Mouse (Mus musculus) hindbrain, embryonic 14.5 days (tissue): ENCODE data around the gene Msi2. TPM values are rescaled to one million over a fixed set of nuclear protein-coding genes. Genes with fewer than 3 reads are reported as not detected.
A peak's percentile ranks its signal among the peaks of the same experiment; 100 is the strongest.

ENCODE experiments used
- ATAC-seq: fragments of 200-750 bp; cut with Nextera tagmentation; 2 replicates; pipeline ENCODE4 v1.8.0; 2017; ENCODE audit warnings: moderate number of reproducible peaks, mild to moderate bottlenecking, moderate TSS enrichment, moderate library complexity; ENCODE audit not compliant: low FRiP score
- DNase-seq: peaks from one replicate; pipeline ENCODE4 v3.0.0-alpha.2; 2015; ENCODE audit warnings: low spot score
- H3K27ac ChIP-seq: fragments of 300-500 bp; sonication (generic); 2 replicates; pipeline ENCODE4 v1.5.1; 2014; ENCODE audit warnings: mild to moderate bottlenecking, moderate library complexity
- H3K27me3 ChIP-seq: fragments of 300-500 bp; sonication (generic); 2 replicates; pipeline ENCODE4 v1.6.1; 2014; ENCODE audit warnings: mild to moderate bottlenecking, low read length, mixed read lengths; ENCODE audit not compliant: control insufficient read depth, insufficient read depth
- H3K36me3 ChIP-seq: fragments of 300-500 bp; sonication (generic); replicated peaks from 2 replicates; pipeline ENCODE4 v1.6.1; 2014; ENCODE audit not compliant: control insufficient read depth, insufficient read depth
- H3K4me1 ChIP-seq: fragments of 300-500 bp; sonication (generic); replicated peaks from 2 replicates; pipeline ENCODE4 v1.6.1; 2014; ENCODE audit warnings: antibody characterized with exemption, low read length, mixed read lengths; ENCODE audit not compliant: control insufficient read depth, insufficient read depth
- H3K4me2 ChIP-seq: fragments of 300-500 bp; sonication (generic); replicated peaks from 2 replicates; pipeline ENCODE4 v1.6.1; 2014; ENCODE audit warnings: mild to moderate bottlenecking, moderate library complexity
- H3K4me3 ChIP-seq: fragments of 300-500 bp; sonication (generic); replicated peaks from 2 replicates; pipeline ENCODE4 v1.5.1; 2014; ENCODE audit warnings: mild to moderate bottlenecking, low read length
- H3K9ac ChIP-seq: fragments of 300-500 bp; sonication (generic); 2 replicates; pipeline ENCODE4 v1.6.1; 2014
- H3K9me3 ChIP-seq: fragments of 300-500 bp; sonication (generic); 2 replicates; pipeline ENCODE4 v1.6.1; 2016; ENCODE audit warnings: low read length; ENCODE audit not compliant: control insufficient read depth
- WGBS: fragments of 180-500 bp; shearing (Covaris S2); extraction: QIAGEN DNeasy Blood & Tissue Kit; methylation state at CpG from one replicate; pipeline ENCODE4 v1.1.7; 2014; 5-methylcytosine and 5-hydroxymethylcytosine counted together
- polyA plus RNA-seq: library from polyadenylated mRNA; unstranded; fragments of >200 nt; fragmentation: Nextera tagmentation; extraction: Ambion mirVana; gene quantifications from 2 replicates; pipeline ENCODE4 v1.2.1, GENCODE M21; 2014

The Msi2 gene
- polyA plus RNA-seq, 1 experiment from 2014 or later, result 26.5 TPM

DNA sequence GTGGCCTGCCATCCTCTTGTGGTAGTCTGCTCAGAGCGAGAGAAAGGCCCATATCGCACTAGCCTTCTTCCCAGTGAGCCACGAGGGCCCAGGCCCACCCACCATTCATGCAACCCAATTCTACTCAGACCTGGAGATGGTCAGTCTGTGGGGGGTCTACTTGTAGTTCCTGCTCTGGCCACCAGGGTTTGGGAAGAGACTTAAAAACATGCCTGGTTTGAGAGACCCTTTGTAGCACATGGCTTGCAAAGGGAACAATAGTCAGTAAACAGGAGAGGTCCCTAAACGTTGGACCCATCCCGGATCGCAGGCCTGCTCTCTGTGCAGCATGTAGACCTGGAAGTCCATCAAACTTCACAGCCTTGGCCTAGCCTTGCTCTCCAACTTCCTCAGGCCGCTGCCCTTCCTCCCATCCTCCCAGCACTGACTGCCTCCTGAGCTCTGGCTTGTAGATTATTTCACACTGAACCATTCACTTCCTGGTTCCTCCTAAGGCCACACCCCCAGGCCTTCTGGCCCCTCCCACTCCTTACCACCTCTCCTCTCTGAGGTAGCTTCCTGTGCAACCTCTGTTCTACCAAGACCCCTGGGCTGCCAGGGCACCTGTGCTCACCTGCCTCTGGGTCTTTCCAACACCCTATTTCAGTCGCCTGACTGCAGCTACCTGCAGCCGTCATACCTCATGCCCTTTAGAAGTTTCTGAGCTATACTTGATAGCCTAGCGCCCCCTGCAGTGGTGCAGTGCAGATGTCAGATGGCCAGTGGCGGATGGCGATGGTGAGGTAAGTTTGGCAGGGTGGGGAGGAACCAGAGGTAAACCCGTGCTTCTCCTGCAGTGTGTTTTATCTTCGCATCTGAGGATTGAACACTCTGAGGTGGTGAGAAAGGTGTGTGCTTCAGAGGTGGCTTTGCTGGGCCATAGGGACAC is 410.4 kb downstream of the Msi2 start:
- 84% methylated on average over 14 of the region's 14 CpGs for WGBS
- H3K9ac ChIP-seq, result no peak overlapping the region
- peak overlapping the region; percentile 66; the same call in 1 of the 2 replicates for H3K27ac ChIP-seq
- DNase-seq, result no peak
- no peak overlapping the region for H3K4me3 ChIP-seq
- H3K4me2 ChIP-seq, result no peak overlapping the region
- peaks cover 42% of the 10 kb centered on the region for H3K4me1 ChIP-seq
- H3K9me3 ChIP-seq, result no peaks in the 10 kb centered on the region
- no peaks in the 10 kb centered on the region for H3K27me3 ChIP-seq
- no peaks in the 10 kb centered on the region for H3K36me3 ChIP-seq
- no peak for ATAC-seq

DNA sequence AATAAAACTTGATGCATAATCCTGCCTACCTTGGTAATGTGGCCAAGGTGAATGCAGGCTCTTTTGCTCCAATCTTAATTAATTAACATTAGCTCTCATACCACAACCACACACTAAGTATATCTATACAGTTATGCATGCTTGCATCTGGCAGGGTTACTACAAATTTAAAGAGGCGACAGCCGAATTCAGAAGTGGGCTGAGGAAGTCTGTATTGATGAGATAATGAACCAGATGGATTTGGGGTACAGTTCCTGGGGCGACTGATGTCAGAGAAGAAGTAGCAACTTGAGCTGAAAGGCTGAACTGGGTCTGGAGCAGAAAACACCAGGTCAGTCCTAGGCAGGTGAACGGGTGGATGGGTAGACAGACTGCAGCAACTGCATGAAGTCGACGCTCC is 412.6 kb downstream of the Msi2 start:
- no peak overlapping the region for H3K4me2 ChIP-seq
- no peaks in the 10 kb centered on the region for H3K36me3 ChIP-seq
- H3K9me3 ChIP-seq, result no peaks in the 10 kb centered on the region
- no peak overlapping the region for H3K9ac ChIP-seq
- DNase-seq, result no peak
- peaks cover 29% of the 10 kb centered on the region for H3K4me1 ChIP-seq
- no peaks in the 10 kb centered on the region for H3K27me3 ChIP-seq
- H3K27ac ChIP-seq, result no peak overlapping the region
- WGBS, result 92% methylated on average over 6 of the region's 6 CpGs
- H3K4me3 ChIP-seq, result no peak overlapping the region
- ATAC-seq, result no peak

DNA sequence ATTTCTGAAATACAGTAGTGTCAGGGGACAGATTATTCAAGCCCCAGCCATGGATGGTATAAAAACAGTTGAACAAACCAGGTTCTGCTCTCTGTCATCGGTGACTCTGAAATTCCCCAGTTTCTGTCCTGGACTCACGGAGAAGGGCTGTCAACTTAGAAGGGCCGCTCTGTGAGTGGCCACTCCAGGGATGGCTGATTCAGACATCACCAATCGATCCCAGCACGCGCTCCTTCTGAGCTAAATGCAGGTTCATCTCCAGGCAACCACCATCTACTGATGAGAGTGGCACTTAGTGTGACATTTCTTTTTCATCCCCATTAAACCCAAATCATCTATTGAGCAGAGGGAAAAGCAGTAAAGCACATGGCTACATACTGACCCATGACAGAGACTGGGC is 416.7 kb downstream of the Msi2 start:
- 43% methylated on average over 6 of the region's 6 CpGs for WGBS
- no peak overlapping the region for H3K27ac ChIP-seq
- DNase-seq (no peak), ATAC-seq (no peak)
- no peaks in the 10 kb centered on the region for H3K9me3 ChIP-seq
- H3K36me3 ChIP-seq, result no peaks in the 10 kb centered on the region
- no peak overlapping the region for H3K9ac ChIP-seq
- H3K4me1 ChIP-seq, result peaks cover 10% of the 10 kb centered on the region
- no peak overlapping the region for H3K4me2 ChIP-seq
- no peak overlapping the region for H3K4me3 ChIP-seq
- no peaks in the 10 kb centered on the region for H3K27me3 ChIP-seq

DNA sequence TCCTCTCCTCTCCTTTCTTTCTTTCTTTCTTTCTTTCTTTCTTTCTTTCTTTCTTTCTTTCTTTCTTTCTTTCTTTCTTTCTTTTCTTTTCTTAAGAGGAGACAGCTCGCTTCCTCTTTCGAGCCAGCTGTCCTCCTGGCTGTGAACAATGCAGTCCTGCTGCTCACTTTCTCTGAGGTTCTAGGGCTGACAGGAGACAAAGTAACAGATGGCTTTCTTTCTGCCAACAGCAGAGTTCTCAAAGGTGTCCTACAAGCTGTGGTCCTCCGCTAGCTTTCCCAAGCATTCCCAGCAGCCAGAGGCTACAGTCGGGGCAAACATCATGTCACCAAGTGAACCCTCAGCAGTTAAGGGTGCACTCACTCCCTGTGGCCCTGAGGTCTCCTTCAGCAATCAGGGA is 419.0 kb downstream of the Msi2 start:
- WGBS, result 30% methylated on average over 4 of the region's 4 CpGs
- Histone ChIP-seq H3K9ac (no peak overlapping the region), H3K27ac (no peak overlapping the region), H3K9me3 (no peaks in the 10 kb centered on the region), H3K36me3 (no peaks in the 10 kb centered on the region), H3K27me3 (no peaks in the 10 kb centered on the region), H3K4me2 (no peak overlapping the region), H3K4me1 (peaks cover 23% of the 10 kb centered on the region), H3K4me3 (no peak overlapping the region)
- ATAC-seq (no peak), DNase-seq (no peak)

DNA sequence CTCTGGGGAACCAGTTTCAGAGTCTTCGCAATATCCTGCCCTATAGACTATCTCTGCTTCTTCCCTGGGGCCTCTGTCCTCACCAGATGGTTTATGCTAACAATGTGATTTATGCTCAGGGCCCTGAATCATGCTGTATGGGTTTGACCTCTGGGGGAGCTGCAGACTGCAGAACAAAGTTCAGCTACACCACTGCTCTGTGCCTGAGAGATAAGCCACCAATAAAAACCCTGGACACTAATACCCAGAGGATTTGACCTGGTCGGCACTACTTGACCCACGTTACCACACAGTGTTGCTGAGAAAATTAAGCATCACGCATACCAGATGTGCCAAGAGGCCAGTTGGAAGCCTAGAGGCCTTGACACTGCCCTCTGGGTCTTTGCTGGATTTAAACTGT is 420.8 kb downstream of the Msi2 start:
- H3K27ac ChIP-seq, result no peak overlapping the region
- H3K9me3 ChIP-seq, result no peaks in the 10 kb centered on the region
- H3K4me1 ChIP-seq, result peaks cover 29% of the 10 kb centered on the region
- no peak overlapping the region for H3K9ac ChIP-seq
- H3K4me2 ChIP-seq, result no peak overlapping the region
- DNase-seq (no peak), ATAC-seq (no peak)
- H3K27me3 ChIP-seq, result no peaks in the 10 kb centered on the region
- no peaks in the 10 kb centered on the region for H3K36me3 ChIP-seq
- WGBS, result 46% methylated on average over 4 of the region's 4 CpGs
- no peak overlapping the region for H3K4me3 ChIP-seq

DNA sequence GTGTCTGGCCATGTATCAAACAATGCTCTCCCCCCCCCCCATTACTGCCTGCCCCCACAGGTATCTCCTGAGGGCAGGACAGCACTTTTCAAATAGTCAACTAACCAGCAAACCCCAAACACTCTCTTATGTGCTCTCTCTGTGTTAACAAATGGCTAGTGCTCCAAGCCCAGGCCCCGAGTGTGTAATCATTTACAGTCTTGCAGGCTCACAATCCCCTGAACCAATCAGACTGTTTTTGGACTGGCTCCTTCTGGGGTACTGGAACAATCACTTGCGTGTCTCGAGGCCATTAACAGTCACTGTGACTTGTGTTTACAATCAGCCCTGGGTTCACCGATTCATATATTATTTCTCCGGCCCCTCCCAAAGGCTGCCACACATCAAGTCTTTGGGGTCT is 423.0 kb downstream of the Msi2 start:
- no peaks in the 10 kb centered on the region for H3K36me3 ChIP-seq
- 44% methylated on average over 5 of the region's 5 CpGs for WGBS
- H3K4me1 ChIP-seq, result peaks cover 34% of the 10 kb centered on the region
- ATAC-seq (no peak), DNase-seq (no peak)
- no peak overlapping the region for H3K4me3 ChIP-seq
- H3K9ac ChIP-seq, result no peak overlapping the region
- H3K9me3 ChIP-seq, result no peaks in the 10 kb centered on the region
- H3K27ac ChIP-seq, result no peak overlapping the region
- H3K4me2 ChIP-seq, result no peak overlapping the region
- H3K27me3 ChIP-seq, result no peaks in the 10 kb centered on the region

DNA sequence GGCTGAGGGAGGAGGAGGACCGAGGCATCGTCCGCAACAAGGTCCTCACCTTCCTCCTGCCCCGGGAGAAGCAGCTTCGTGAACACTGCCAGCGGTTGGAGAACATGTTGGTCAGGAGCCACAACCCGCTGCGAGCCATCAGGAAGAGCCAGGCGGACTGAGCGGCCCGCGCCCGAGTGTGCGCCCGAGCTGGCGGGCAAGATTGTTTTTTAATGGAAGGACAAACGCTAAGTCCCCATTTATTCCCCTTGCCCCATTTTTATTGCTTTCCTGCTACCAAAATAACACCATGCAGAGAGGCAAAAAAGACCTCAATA is 424.0 kb downstream of the Msi2 start:
- H3K9me3 ChIP-seq, result no peaks in the 10 kb centered on the region
- peak overlapping the region; percentile 12; the same call in 1 of the 2 replicates for H3K4me3 ChIP-seq
- 25% methylated on average over 17 of the region's 17 CpGs for WGBS
- DNase-seq, result no peak
- no peak overlapping the region for H3K27ac ChIP-seq
- no peak for ATAC-seq
- H3K36me3 ChIP-seq, result no peaks in the 10 kb centered on the region
- H3K4me2 ChIP-seq, result peak overlapping the region; percentile 42
- peaks cover 35% of the 10 kb centered on the region for H3K4me1 ChIP-seq
- no peaks in the 10 kb centered on the region for H3K27me3 ChIP-seq
- H3K9ac ChIP-seq, result 0 out of 2 replicates have a peak overlapping the region, but pooled peaks have one; percentile 12

DNA sequence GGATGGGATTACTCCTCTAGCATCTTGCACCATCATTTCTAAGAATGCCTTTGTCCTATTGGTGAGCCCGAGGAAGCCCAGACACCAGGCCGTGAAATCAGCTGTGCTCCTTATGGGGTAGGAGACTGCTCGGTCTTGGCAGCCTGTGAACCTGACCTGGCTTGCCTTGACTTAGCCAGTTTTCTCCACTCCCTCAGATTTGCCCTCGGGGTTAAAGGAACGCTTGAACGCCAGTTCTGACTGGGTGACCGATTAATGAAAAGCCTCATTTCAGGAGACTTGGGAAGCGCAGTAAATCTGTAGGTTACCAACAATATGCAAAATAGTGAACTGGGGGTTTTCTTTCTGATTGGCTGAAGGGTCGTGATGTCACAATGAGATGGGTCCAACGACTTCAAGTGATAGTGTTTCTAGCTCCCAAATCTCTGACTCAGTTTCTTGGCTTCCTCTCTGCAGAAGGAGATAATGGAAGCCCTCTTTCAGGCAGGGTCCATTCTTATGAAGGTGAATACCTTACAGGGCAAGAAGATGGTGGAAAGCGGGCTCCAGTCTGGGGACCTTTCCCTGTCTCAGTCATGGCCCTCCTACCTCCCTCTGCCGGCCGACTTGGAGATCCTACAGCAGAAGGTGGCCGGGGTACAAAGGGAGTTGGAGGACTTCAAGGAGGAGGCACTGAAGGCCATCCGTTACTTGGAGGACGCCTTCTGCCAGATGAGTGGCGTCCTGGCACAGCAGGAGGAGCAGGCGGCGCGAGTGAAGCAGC is 424.5 kb downstream of the Msi2 start, which contains the start of gene Ccdc182:
Gene Ccdc182, plus strand, starts transcription at position 428 of the 763 bp plus-strand sequence.
- H3K27ac ChIP-seq, result no peak within 1 kb of the TSS
- 27% methylated on average over 20 of the region's 20 CpGs for WGBS
- H3K9ac ChIP-seq, result 0 out of 2 replicates have a peak within 1 kb of the TSS, but pooled peaks have one; percentile 12
- H3K4me3 ChIP-seq, result peak within 1 kb of the TSS; percentile 12; the same call in 1 of the 2 replicates
- peaks cover 40% of the 10 kb centered on the region for H3K4me1 ChIP-seq
- H3K36me3 ChIP-seq, result no peaks in the 10 kb centered on the region
- DNase-seq (no peak), ATAC-seq (no peak)
- H3K9me3 ChIP-seq, result no peaks in the 10 kb centered on the region
- H3K4me2 ChIP-seq, result peak within 1 kb of the TSS; percentile 42
- H3K27me3 ChIP-seq, result no peaks in the 10 kb centered on the region

DNA sequence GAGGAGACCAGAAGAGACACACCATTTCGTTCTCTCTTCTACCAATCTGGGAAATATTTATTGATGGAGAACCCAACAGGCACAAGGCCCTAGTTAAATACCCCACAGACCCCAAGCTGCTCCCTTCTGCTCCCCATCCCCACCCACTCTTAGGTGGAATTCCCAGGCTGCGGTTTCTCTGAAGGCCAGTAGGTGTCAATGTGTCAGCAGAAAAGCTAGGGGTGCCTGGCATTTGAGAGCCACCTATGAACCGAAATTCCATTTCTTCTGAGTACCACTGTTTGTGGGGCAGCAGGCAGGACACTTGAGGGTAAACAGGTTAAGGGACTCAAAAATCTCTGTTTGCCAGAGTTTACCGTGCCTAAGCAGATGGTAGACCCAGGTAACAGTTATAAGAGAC is 426.6 kb downstream of the Msi2 start:
- ATAC-seq (no peak), DNase-seq (no peak)
- Histone ChIP-seq H3K4me3 (no peak overlapping the region), H3K9me3 (no peaks in the 10 kb centered on the region), H3K4me1 (peaks cover 47% of the 10 kb centered on the region), H3K9ac (no peak overlapping the region), H3K4me2 (no peak overlapping the region), H3K27ac (no peak overlapping the region), H3K27me3 (no peaks in the 10 kb centered on the region), H3K36me3 (no peaks in the 10 kb centered on the region)
- WGBS, result 32% methylated on average over 4 of the region's 4 CpGs
